Mouse (Mus musculus): ENCODE data around the gene Pgbd5.

GRCm38 (mm10) chr8:124429417-124429816 is 10.0 kb downstream of the Pgbd5 start:
- TF ChIP-seq CTCF (IDR thresholded peaks at IDR 0.05; ENCODE audit: extremely low read depth, insufficient read depth, low read length) (no peak), POLR2A (IDR thresholded peaks at IDR 0.05; ENCODE audit: extremely low read depth, insufficient read depth, low read length) (no peak)
